Mouse (Mus musculus) bone marrow macrophage, adult 2 months (primary cell): ENCODE results near the gene Cbfb.

Source experiments
- CTCF ChIP-seq: IDR thresholded peaks from 2 replicates; pipeline ENCODE4 v1.5.1; 2012; ENCODE audit warnings: low read depth, mild to moderate bottlenecking, low read length, moderate library complexity
- POLR2A ChIP-seq: IDR thresholded peaks from 2 replicates; pipeline ENCODE4 v1.6.1; 2012; ENCODE audit warnings: mild to moderate bottlenecking, low read depth, low read length, borderline replicate concordance

DNA sequence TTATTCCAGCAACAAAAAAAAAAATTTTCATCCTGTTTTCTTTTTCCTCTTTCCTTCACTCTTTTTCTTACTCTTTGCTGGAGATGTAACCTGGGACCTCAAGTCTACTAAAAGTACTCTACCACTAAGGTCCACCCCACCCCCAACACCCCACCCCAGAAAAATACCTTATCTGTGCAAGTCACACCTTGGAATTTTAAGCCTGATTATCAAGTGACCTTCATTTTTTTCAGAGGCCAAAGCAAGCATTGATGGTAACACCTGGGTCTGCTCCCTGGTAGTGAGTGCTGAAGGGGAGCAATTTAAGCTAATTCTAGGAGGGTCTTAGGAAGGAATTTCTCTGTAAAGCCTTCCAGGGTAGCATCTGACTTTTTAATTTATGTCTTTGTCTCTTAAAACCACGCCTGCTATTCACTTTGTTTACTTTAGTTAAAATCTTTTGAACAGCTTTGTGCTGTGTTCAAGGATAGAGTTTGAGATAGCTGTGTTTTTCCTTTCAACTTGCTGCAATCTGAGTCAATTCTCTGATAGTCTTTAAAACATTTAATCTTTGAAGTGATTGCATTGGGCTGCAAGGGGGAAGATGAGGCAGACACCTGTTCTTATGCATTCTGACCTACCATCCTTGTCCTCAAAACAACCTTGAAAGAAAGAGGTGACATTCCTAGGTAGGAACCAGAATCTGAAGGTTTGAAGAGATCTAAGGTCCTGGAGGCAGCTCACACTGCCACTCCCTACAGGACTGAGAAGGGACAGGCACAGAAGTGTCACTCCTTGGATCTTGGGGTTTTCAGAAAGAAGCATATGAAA is 62.9 kb downstream of the Cbfb start:
- TF ChIP-seq CTCF, result no peak
- TF ChIP-seq POLR2A, result no peak
